Mouse (Mus musculus): Measurements from ENCODE around the gene Clip4. TPM values are rescaled to one million over a fixed set of nuclear protein-coding genes. Genes with fewer than 3 reads are reported as not detected.
"Not testable (repeated sequence)": the region's sequence is repeated elsewhere in the genome, so short reads cannot be mapped to it uniquely, and the experiment has no call there.

Clip4 gene
- polyA plus RNA-seq (2012; rRNA removed), result 0.62 and 0.72 TPM in 2 replicates

DNA sequence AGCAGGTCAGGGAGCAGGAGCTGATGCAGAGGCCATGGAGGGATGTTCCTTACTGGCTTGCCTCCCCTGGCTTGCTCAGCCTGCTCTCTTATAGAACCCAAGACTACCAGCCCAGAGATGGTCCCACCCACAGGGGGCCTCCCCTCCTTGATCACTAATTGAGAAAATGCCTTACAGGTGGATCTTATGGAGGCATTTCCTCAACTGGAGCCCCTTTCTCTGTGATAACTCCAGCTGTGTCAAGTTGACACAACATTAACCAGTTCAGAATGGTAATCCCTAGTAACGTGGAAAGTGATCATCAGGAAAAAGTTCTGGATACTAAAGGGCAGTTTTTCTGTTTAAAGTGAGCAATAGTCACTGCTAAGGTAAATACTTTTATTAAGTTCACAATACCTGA is at the start of gene Clip4:
Clip4 (plus strand) TSS at position 301 of the 400 bp plus-strand sequence.
- H3K27me3 ChIP-seq (ENCODE audit: control insufficient read depth, insufficient read depth, low read length); H3K4me3 ChIP-seq (ENCODE audit: low read depth, low read length); H3K27ac ChIP-seq (ENCODE audit: insufficient read depth, low read depth, low read length); H3K4me1 ChIP-seq (ENCODE audit: control insufficient read depth, insufficient read depth, insufficient read length, low read length); H3K36me3 ChIP-seq (ENCODE audit: control insufficient read depth, insufficient read depth, low read length): not testable (repeated sequence)
- 54% methylated on average over 1 of the region's 1 CpGs for WGBS

GRCm38 (mm10) chr17:71720434-71720833 is 47.8 kb upstream of the Clip4 start:
- H3K4me3 ChIP-seq (ENCODE audit: low read depth, low read length), result no peak overlapping the region
- no peak overlapping the region for H3K27ac ChIP-seq (ENCODE audit: insufficient read depth, low read depth, low read length)
- no peak for TF ChIP-seq POLR2A (IDR thresholded peaks at IDR 0.05; ENCODE audit: low read depth, low read length)
- no peak for TF ChIP-seq CTCF (IDR thresholded peaks at IDR 0.05; ENCODE audit: extremely low read depth, insufficient read length, insufficient replicate concordance, low read depth, low read length)
- H3K27me3 ChIP-seq (ENCODE audit: control insufficient read depth, insufficient read depth, low read length), result no peaks in the 10 kb centered on the region
- H3K36me3 ChIP-seq (ENCODE audit: control insufficient read depth, insufficient read depth, low read length), result no peaks in the 10 kb centered on the region
- no peaks in the 10 kb centered on the region for H3K4me1 ChIP-seq (ENCODE audit: control insufficient read depth, insufficient read depth, insufficient read length, low read length)

DNA sequence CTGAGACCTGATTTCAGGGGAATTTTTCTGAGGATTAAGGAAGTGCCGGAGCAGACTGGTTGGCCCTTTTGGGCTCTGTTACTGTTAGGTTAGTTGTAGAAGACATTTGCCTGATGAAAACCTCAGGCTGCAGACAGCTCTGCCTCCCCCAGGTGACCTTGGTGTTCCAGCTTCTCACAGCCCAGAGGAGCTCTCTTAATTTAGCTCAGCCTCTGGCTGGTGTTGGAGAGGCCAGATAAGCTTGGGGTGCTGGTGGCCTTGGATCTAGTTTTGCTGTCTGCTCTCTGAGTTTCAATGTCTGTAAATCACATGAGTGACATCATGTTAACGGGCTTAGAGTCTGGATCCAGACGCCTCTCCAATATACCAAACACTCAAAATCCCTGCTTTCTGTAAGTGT is 47.3 kb upstream of the Clip4 start:
- no peak overlapping the region for H3K4me3 ChIP-seq (ENCODE audit: low read depth, low read length)
- no peaks in the 10 kb centered on the region for H3K36me3 ChIP-seq (ENCODE audit: control insufficient read depth, insufficient read depth, low read length)
- no peaks in the 10 kb centered on the region for H3K27me3 ChIP-seq (ENCODE audit: control insufficient read depth, insufficient read depth, low read length)
- no peak overlapping the region for H3K27ac ChIP-seq (ENCODE audit: insufficient read depth, low read depth, low read length)
- TF ChIP-seq POLR2A (IDR thresholded peaks at IDR 0.05; ENCODE audit: low read depth, low read length), result no peak
- TF ChIP-seq CTCF (IDR thresholded peaks at IDR 0.05; ENCODE audit: extremely low read depth, insufficient read length, insufficient replicate concordance, low read depth, low read length), result no peak
- WGBS, result 77% methylated on average over 3 of the region's 3 CpGs
- H3K4me1 ChIP-seq (ENCODE audit: control insufficient read depth, insufficient read depth, insufficient read length, low read length), result no peaks in the 10 kb centered on the region

GRCm38 (mm10) chr17:71730655-71731054 is 37.6 kb upstream of the Clip4 start:
- TF ChIP-seq POLR2A (IDR thresholded peaks at IDR 0.05; ENCODE audit: low read depth, low read length), result no peak
- TF ChIP-seq CTCF (IDR thresholded peaks at IDR 0.05; ENCODE audit: extremely low read depth, insufficient read length, insufficient replicate concordance, low read depth, low read length), result no peak
- H3K27ac ChIP-seq (ENCODE audit: insufficient read depth, low read depth, low read length), result no peak overlapping the region
- H3K4me3 ChIP-seq (ENCODE audit: low read depth, low read length), result no peak overlapping the region
- 27% methylated on average over 2 of the region's 2 CpGs for WGBS
- no peaks in the 10 kb centered on the region for H3K4me1 ChIP-seq (ENCODE audit: control insufficient read depth, insufficient read depth, insufficient read length, low read length)
- H3K27me3 ChIP-seq (ENCODE audit: control insufficient read depth, insufficient read depth, low read length), result no peaks in the 10 kb centered on the region
- no peaks in the 10 kb centered on the region for H3K36me3 ChIP-seq (ENCODE audit: control insufficient read depth, insufficient read depth, low read length)

DNA sequence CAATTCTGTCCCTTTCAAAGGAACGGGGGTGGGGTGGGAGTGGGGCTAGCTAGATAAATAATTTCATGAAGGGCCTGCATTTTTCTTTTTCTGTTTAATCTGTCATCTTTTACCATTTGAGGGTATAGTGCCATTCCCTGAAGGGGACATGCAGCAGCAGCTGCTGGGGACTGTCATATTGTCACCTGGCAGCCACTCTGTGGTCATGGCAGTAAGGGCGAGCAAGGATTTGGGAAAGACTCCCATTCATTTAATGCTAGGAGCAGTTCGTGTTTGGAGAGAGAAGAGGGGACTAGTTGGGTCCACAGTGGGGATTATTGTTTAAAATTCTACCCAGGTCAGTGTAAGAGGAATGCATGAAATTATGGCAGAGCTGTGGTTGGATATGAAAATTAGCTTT is 31.8 kb upstream of the Clip4 start:
- 40% methylated on average over 3 of the region's 3 CpGs for WGBS
- H3K27me3 ChIP-seq (ENCODE audit: control insufficient read depth, insufficient read depth, low read length), result no peaks in the 10 kb centered on the region
- H3K4me1 ChIP-seq (ENCODE audit: control insufficient read depth, insufficient read depth, insufficient read length, low read length), result no peaks in the 10 kb centered on the region
- no peak overlapping the region for H3K27ac ChIP-seq (ENCODE audit: insufficient read depth, low read depth, low read length)
- no peak overlapping the region for H3K4me3 ChIP-seq (ENCODE audit: low read depth, low read length)
- no peaks in the 10 kb centered on the region for H3K36me3 ChIP-seq (ENCODE audit: control insufficient read depth, insufficient read depth, low read length)
- TF ChIP-seq POLR2A (IDR thresholded peaks at IDR 0.05; ENCODE audit: low read depth, low read length) (no peak), CTCF (IDR thresholded peaks at IDR 0.05; ENCODE audit: extremely low read depth, insufficient read length, insufficient replicate concordance, low read depth, low read length) (no peak)

DNA sequence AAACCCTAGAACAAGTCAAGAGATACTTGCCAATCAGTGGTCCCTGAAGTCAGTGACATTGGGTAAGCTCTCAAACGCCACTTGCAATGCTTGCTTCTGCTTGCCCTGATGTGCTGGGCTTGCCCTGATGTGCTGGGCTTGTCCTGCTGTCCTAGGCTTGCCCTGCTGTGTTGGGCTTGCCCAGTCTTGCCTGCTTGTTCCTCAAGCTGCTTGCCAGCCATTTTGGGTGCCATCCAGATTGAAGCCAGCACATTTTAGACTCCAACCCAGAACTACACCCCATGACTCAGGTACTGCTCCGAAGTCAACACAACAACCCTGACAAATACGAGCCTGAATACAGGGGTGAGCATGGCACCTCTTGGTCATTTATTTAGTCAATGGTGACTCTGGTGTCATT is 26.1 kb upstream of the Clip4 start:
- H3K36me3 ChIP-seq (ENCODE audit: control insufficient read depth, insufficient read depth, low read length), result no peaks in the 10 kb centered on the region
- H3K4me3 ChIP-seq (ENCODE audit: low read depth, low read length), result no peak overlapping the region
- no peaks in the 10 kb centered on the region for H3K27me3 ChIP-seq (ENCODE audit: control insufficient read depth, insufficient read depth, low read length)
- WGBS, result 76% methylated on average over 3 of the region's 3 CpGs
- H3K4me1 ChIP-seq (ENCODE audit: control insufficient read depth, insufficient read depth, insufficient read length, low read length), result no peaks in the 10 kb centered on the region
- H3K27ac ChIP-seq (ENCODE audit: insufficient read depth, low read depth, low read length), result no peak overlapping the region
- no peak for TF ChIP-seq CTCF (IDR thresholded peaks at IDR 0.05; ENCODE audit: extremely low read depth, insufficient read length, insufficient replicate concordance, low read depth, low read length)
- no peak for TF ChIP-seq POLR2A (IDR thresholded peaks at IDR 0.05; ENCODE audit: low read depth, low read length)

DNA sequence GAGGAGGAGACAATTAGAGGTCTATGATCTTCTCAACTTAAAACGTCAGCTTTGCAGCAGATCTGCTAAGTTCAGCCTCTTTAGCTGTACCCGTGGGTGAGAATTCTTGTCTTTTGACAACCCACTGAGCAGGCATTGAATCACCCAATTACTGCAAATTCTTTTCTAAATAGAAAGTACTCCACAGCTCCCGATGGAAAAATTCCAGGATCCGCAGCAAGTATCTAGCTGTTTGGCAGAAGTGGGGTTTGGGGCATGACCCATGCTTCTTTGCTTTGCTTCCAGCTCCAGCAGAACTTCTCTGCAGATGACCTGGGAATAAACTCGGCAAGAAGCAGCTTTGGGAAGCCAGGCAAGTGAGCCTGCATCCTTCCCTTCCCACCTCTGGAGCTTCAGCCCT is 25.3 kb upstream of the Clip4 start:
- H3K27me3 ChIP-seq (ENCODE audit: control insufficient read depth, insufficient read depth, low read length), result no peaks in the 10 kb centered on the region
- 37% methylated on average over 5 of the region's 5 CpGs for WGBS
- TF ChIP-seq CTCF (IDR thresholded peaks at IDR 0.05; ENCODE audit: extremely low read depth, insufficient read length, insufficient replicate concordance, low read depth, low read length) (no peak), POLR2A (IDR thresholded peaks at IDR 0.05; ENCODE audit: low read depth, low read length) (no peak)
- H3K36me3 ChIP-seq (ENCODE audit: control insufficient read depth, insufficient read depth, low read length), result no peaks in the 10 kb centered on the region
- H3K27ac ChIP-seq (ENCODE audit: insufficient read depth, low read depth, low read length), result no peak overlapping the region
- H3K4me3 ChIP-seq (ENCODE audit: low read depth, low read length), result no peak overlapping the region
- H3K4me1 ChIP-seq (ENCODE audit: control insufficient read depth, insufficient read depth, insufficient read length, low read length), result no peaks in the 10 kb centered on the region

DNA sequence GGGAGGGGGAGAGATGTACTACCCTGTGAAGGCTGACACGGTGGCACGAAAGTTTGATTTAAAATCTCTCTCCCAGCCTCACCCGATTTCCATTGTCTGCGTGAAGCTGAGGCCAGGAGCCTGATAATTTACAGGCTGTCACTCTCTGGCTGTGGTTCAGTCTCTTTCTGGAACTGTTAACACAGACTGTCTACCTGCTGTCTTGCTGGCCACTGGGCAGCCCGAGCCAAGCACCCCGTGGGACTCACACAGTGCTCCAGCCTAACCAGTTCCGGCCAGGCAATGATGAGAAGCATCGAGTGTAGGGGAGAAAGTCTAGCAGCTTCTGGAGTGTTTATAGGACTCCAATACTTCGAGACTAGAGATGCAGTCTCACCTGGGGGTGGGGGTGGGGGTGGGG is 22.2 kb upstream of the Clip4 start:
- no peaks in the 10 kb centered on the region for H3K4me1 ChIP-seq (ENCODE audit: control insufficient read depth, insufficient read depth, insufficient read length, low read length)
- H3K27me3 ChIP-seq (ENCODE audit: control insufficient read depth, insufficient read depth, low read length), result no peaks in the 10 kb centered on the region
- no peaks in the 10 kb centered on the region for H3K36me3 ChIP-seq (ENCODE audit: control insufficient read depth, insufficient read depth, low read length)
- no peak for TF ChIP-seq CTCF (IDR thresholded peaks at IDR 0.05; ENCODE audit: extremely low read depth, insufficient read length, insufficient replicate concordance, low read depth, low read length)
- no peak for TF ChIP-seq POLR2A (IDR thresholded peaks at IDR 0.05; ENCODE audit: low read depth, low read length)
- H3K27ac ChIP-seq (ENCODE audit: insufficient read depth, low read depth, low read length), result no peak overlapping the region
- WGBS, result 70% methylated on average over 9 of the region's 9 CpGs
- no peak overlapping the region for H3K4me3 ChIP-seq (ENCODE audit: low read depth, low read length)
